Mouse (Mus musculus) limb, embryonic 15.5 days (tissue): ENCODE measurements around the gene Cap2. TPM values are rescaled to one million over a fixed set of nuclear protein-coding genes. Genes with fewer than 3 reads are reported as not detected.

Experiments used
- ATAC-seq: fragments of 200-750 bp; cut with Nextera tagmentation; 2 replicates; pipeline ENCODE4 v1.8.0; 2017; ENCODE audit warnings: low read depth, moderate TSS enrichment; ENCODE audit not compliant: insufficient number of reproducible peaks, low FRiP score, low TSS enrichment
- H3K27ac ChIP-seq: fragments of 300-500 bp; sonication (generic); 2 replicates; pipeline ENCODE4 v1.5.1; 2015; ENCODE audit warnings: moderate library complexity, mild to moderate bottlenecking, inconsistent platforms
- H3K27me3 ChIP-seq: fragments of 300-500 bp; sonication (generic); 2 replicates; pipeline ENCODE4 v1.6.1; 2015; ENCODE audit warnings: inconsistent platforms
- H3K36me3 ChIP-seq: fragments of 300-500 bp; sonication (generic); 2 replicates; pipeline ENCODE4 v1.6.1; 2015; ENCODE audit warnings: inconsistent platforms
- H3K4me1 ChIP-seq: fragments of 300-500 bp; sonication (generic); 2 replicates; pipeline ENCODE4 v1.6.1; 2015; ENCODE audit warnings: inconsistent platforms
- H3K4me2 ChIP-seq: fragments of 300-500 bp; sonication (generic); 2 replicates; pipeline ENCODE4 v1.6.1; 2015; ENCODE audit warnings: mild to moderate bottlenecking, inconsistent platforms
- H3K4me3 ChIP-seq: fragments of 300-500 bp; sonication (generic); 2 replicates; pipeline ENCODE4 v1.5.1; 2015; ENCODE audit warnings: mild to moderate bottlenecking, inconsistent platforms
- H3K9ac ChIP-seq: fragments of 300-500 bp; sonication (generic); 2 replicates; pipeline ENCODE4 v1.6.1; 2015; ENCODE audit warnings: inconsistent platforms
- H3K9me3 ChIP-seq: fragments of 300-500 bp; sonication (generic); 2 replicates; pipeline ENCODE4 v1.6.1; 2016; ENCODE audit warnings: inconsistent platforms
- whole genome bisulfite sequencing: fragments of 180-500 bp; shearing (Covaris S2); methylation state at CpG from one replicate; pipeline ENCODE4 v1.1.7; 2015; 5-methylcytosine and 5-hydroxymethylcytosine counted together
- polyA plus RNA-seq: library from polyadenylated mRNA; unstranded; fragments of >200 nt; fragmentation: Nextera tagmentation; extraction: Ambion mirVana; gene quantifications from 2 replicates; pipeline ENCODE4 v1.2.1, GENCODE M21; 2015

The Cap2 gene
- polyA plus RNA-seq, 1 experiment from 2014 or later: 18.2 TPM

DNA sequence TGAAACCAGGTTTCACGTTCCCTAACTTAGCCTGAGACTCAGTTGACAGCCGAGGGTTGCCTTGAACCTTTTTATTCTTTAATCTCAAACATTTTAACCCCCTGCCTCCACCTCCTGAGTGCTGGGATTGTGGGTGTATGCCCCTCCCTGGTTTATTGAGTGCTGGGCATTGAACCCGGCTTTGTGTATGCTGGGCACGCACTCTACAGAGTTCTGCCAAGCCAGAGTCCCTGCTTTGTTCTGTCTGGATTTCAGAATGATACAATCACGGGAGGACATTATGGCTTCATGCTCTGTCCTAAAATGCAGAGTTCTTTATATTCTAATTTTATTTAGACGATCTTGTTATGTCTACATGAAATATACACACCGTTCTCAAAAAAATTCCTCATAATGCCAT is 41.1 kb downstream of the Cap2 start:
- 87% methylated on average over 7 of the region's 7 CpGs for WGBS
- no peaks in the 10 kb centered on the region for H3K36me3 ChIP-seq
- H3K9ac ChIP-seq: no peak overlapping the region
- H3K9me3 ChIP-seq: no peaks in the 10 kb centered on the region
- no peak overlapping the region for H3K4me3 ChIP-seq
- H3K27me3 ChIP-seq: no peaks in the 10 kb centered on the region
- no peaks in the 10 kb centered on the region for H3K4me1 ChIP-seq
- H3K27ac ChIP-seq: no peak overlapping the region
- H3K4me2 ChIP-seq: no peak overlapping the region
- ATAC-seq: no peak

- H3K36me3 ChIP-seq: no peaks in the 10 kb centered on the region
- no peaks in the 10 kb centered on the region for H3K4me1 ChIP-seq
- no peak overlapping the region for H3K27ac ChIP-seq
- H3K4me2 ChIP-seq: no peak overlapping the region
- ATAC-seq: no peak
- H3K9me3 ChIP-seq: no peaks in the 10 kb centered on the region
- no peaks in the 10 kb centered on the region for H3K27me3 ChIP-seq
- no peak overlapping the region for H3K4me3 ChIP-seq
- WGBS: 77% methylated on average over 6 of the region's 6 CpGs
- H3K9ac ChIP-seq: no peak overlapping the region
Measured at GRCm38 (mm10) chr13:46544608-46545007, 43.0 kb downstream of the Cap2 start.

GRCm38 (mm10) chr13:46545081-46545480 is 43.4 kb downstream of the Cap2 start:
- H3K27me3 ChIP-seq: no peaks in the 10 kb centered on the region
- H3K4me3 ChIP-seq: no peak overlapping the region
- no peak overlapping the region for H3K4me2 ChIP-seq
- H3K9me3 ChIP-seq: no peaks in the 10 kb centered on the region
- 51% methylated on average over 9 of the region's 9 CpGs for WGBS
- no peak overlapping the region for H3K9ac ChIP-seq
- no peaks in the 10 kb centered on the region for H3K4me1 ChIP-seq
- H3K27ac ChIP-seq: no peak overlapping the region
- ATAC-seq: no peak
- H3K36me3 ChIP-seq: no peaks in the 10 kb centered on the region

DNA sequence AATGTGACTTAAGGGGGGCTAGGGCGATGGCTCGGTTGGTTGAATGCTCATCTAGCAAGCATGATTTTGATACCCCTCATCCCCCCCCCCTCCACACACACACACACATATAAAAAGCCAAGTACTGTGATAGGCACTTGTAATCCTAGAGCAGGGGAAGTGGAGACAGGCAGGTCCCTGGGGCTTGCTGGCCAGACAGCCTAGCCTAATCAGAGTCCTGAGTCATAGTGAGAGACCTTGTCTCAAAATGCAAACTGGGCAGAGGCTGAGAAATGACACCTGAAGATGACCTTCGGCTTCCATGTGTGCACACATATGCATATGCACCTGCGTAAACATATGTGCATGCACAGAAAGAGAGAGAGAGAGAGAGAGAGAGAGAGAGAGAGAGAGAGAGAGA is 45.2 kb downstream of the Cap2 start:
- no peak overlapping the region for H3K9ac ChIP-seq
- no peaks in the 10 kb centered on the region for H3K4me1 ChIP-seq
- WGBS: 90% methylated on average over 4 of the region's 4 CpGs
- H3K27me3 ChIP-seq: no peaks in the 10 kb centered on the region
- ATAC-seq: no peak
- no peaks in the 10 kb centered on the region for H3K9me3 ChIP-seq
- no peak overlapping the region for H3K4me2 ChIP-seq
- no peaks in the 10 kb centered on the region for H3K36me3 ChIP-seq
- no peak overlapping the region for H3K4me3 ChIP-seq
- H3K27ac ChIP-seq: no peak overlapping the region

DNA sequence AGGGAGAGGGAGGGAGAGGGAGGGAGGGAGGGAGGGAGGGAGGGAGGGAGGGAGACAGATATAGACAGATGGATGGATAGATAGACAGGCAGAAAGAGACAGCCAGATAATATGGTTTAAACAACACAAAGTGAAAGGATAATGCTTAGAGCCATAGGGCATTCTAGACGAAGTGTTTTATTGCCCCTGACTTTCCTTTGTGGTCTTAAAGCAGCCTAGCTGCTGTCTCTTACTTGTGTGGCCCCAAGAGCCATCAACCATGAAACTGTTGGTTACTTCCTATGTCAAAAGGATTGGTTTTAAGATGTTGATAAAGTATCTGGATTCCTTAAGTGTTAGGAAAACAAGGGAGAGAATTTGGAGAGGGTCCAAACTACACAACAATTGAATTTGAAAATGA is 45.6 kb downstream of the Cap2 start:
- no peak overlapping the region for H3K4me2 ChIP-seq
- H3K27ac ChIP-seq: no peak overlapping the region
- no peaks in the 10 kb centered on the region for H3K4me1 ChIP-seq
- H3K27me3 ChIP-seq: no peaks in the 10 kb centered on the region
- ATAC-seq: no peak
- H3K36me3 ChIP-seq: no peaks in the 10 kb centered on the region
- H3K9me3 ChIP-seq: no peaks in the 10 kb centered on the region
- no peak overlapping the region for H3K4me3 ChIP-seq
- no peak overlapping the region for H3K9ac ChIP-seq
- WGBS: 14% methylated on average over 1 of the region's 1 CpGs

- Histone ChIP-seq H3K27ac (no peak overlapping the region), H3K9ac (no peak overlapping the region), H3K4me1 (no peaks in the 10 kb centered on the region), H3K4me3 (no peak overlapping the region), H3K9me3 (no peaks in the 10 kb centered on the region), H3K4me2 (no peak overlapping the region), H3K27me3 (no peaks in the 10 kb centered on the region), H3K36me3 (no peaks in the 10 kb centered on the region)
- 79% methylated on average over 8 of the region's 8 CpGs for WGBS
- ATAC-seq: no peak
Measured at GRCm38 (mm10) chr13:46548132-46548531, 46.5 kb downstream of the Cap2 start.

- Histone ChIP-seq H3K4me2 (no peak overlapping the region), H3K36me3 (no peaks in the 10 kb centered on the region), H3K27me3 (no peaks in the 10 kb centered on the region), H3K27ac (no peak overlapping the region), H3K4me3 (no peak overlapping the region), H3K9ac (no peak overlapping the region), H3K4me1 (no peaks in the 10 kb centered on the region), H3K9me3 (no peaks in the 10 kb centered on the region)
- ATAC-seq: no peak
- WGBS: 69% methylated on average over 5 of the region's 5 CpGs
Measured at GRCm38 (mm10) chr13:46548600-46549179, 47.0 kb downstream of the Cap2 start.

- Histone ChIP-seq H3K4me1 (no peaks in the 10 kb centered on the region), H3K4me3 (no peak overlapping the region), H3K27me3 (no peaks in the 10 kb centered on the region), H3K9me3 (no peaks in the 10 kb centered on the region), H3K4me2 (no peak overlapping the region), H3K9ac (no peak overlapping the region), H3K27ac (no peak overlapping the region), H3K36me3 (no peaks in the 10 kb centered on the region)
- no peak for ATAC-seq
- WGBS: 71% methylated on average over 10 of the region's 10 CpGs
Measured at GRCm38 (mm10) chr13:46550627-46551026, 49.0 kb downstream of the Cap2 start.

GRCm38 (mm10) chr13:46554736-46555135 is 53.1 kb downstream of the Cap2 start:
- Histone ChIP-seq H3K4me3 (no peak overlapping the region), H3K4me1 (no peaks in the 10 kb centered on the region), H3K9me3 (no peaks in the 10 kb centered on the region), H3K4me2 (no peak overlapping the region), H3K27ac (no peak overlapping the region), H3K27me3 (no peaks in the 10 kb centered on the region), H3K36me3 (no peaks in the 10 kb centered on the region), H3K9ac (no peak overlapping the region)
- 74% methylated on average over 9 of the region's 9 CpGs for WGBS
- no peak for ATAC-seq

DNA sequence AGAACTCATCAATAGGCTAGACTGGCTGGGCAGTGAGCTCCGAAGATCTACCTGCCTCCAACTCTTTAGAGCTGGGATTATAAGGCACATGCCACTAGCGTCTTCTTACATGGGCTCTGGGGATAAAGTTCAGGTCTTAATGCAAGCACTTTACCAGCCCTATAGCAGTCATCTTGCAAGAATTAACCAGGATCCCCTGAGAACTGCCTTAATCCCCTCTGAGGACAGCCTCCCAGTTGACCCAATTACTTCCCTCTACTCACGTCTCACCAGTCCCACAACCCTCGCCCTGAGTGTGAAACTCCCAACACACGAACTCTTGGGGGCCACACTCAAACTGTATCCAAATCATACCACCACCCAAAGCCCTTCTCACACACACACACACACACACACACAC is 64.3 kb downstream of the Cap2 start:
- no peak overlapping the region for H3K9ac ChIP-seq
- H3K27me3 ChIP-seq: no peaks in the 10 kb centered on the region
- H3K36me3 ChIP-seq: no peaks in the 10 kb centered on the region
- 76% methylated on average over 5 of the region's 5 CpGs for WGBS
- no peak for ATAC-seq
- H3K4me1 ChIP-seq: no peaks in the 10 kb centered on the region
- no peak overlapping the region for H3K4me2 ChIP-seq
- no peak overlapping the region for H3K4me3 ChIP-seq
- no peak overlapping the region for H3K27ac ChIP-seq
- H3K9me3 ChIP-seq: no peaks in the 10 kb centered on the region

GRCm38 (mm10) chr13:46569469-46569868 is 67.8 kb downstream of the Cap2 start:
- no peak overlapping the region for H3K4me3 ChIP-seq
- 49% methylated on average over 8 of the region's 8 CpGs for WGBS
- ATAC-seq: no peak
- no peak overlapping the region for H3K9ac ChIP-seq
- H3K27me3 ChIP-seq: no peaks in the 10 kb centered on the region
- H3K36me3 ChIP-seq: no peaks in the 10 kb centered on the region
- no peak overlapping the region for H3K27ac ChIP-seq
- no peak overlapping the region for H3K4me2 ChIP-seq
- no peaks in the 10 kb centered on the region for H3K9me3 ChIP-seq
- H3K4me1 ChIP-seq: no peaks in the 10 kb centered on the region

GRCm38 (mm10) chr13:46571141-46571592 is 69.5 kb downstream of the Cap2 start:
- WGBS: 19% methylated on average over 12 of the region's 12 CpGs
- H3K27ac ChIP-seq: peak overlapping the region; percentile 50; the same call in 1 of the 2 replicates
- no peak overlapping the region for H3K4me3 ChIP-seq
- no peaks in the 10 kb centered on the region for H3K27me3 ChIP-seq
- ATAC-seq: no peak
- H3K9ac ChIP-seq: no peak overlapping the region
- H3K36me3 ChIP-seq: no peaks in the 10 kb centered on the region
- H3K4me1 ChIP-seq: 0 out of 2 replicates have a peak, but pooled peaks cover 3% of the 10 kb centered on the region
- H3K4me2 ChIP-seq: 0 out of 2 replicates have a peak overlapping the region, but pooled peaks have one; percentile 10
- no peaks in the 10 kb centered on the region for H3K9me3 ChIP-seq
